Mouse (Mus musculus) lung, postnatal 14 days (tissue): Measurements from ENCODE around the gene Syt8.
"Not testable (repeated sequence)": the region's sequence is repeated elsewhere in the genome, so short reads cannot be mapped to it uniquely, and the experiment has no call there.

Experiments
- DNase-seq: peaks from one replicate; pipeline ENCODE4 v3.0.0; 2021

The Syt8 gene

GRCm38 (mm10) chr7:142434137-142434865 lies at the start of gene Syt8:
TSS of gene Syt8 (plus strand) at chr7:142434850.
- DNase-seq = peak; percentile 49

- DNase-seq = no peak
These were observed 48.8 kb upstream of the Syt8 start for GRCm38 (mm10) chr7:142385742-142386403.

DNA sequence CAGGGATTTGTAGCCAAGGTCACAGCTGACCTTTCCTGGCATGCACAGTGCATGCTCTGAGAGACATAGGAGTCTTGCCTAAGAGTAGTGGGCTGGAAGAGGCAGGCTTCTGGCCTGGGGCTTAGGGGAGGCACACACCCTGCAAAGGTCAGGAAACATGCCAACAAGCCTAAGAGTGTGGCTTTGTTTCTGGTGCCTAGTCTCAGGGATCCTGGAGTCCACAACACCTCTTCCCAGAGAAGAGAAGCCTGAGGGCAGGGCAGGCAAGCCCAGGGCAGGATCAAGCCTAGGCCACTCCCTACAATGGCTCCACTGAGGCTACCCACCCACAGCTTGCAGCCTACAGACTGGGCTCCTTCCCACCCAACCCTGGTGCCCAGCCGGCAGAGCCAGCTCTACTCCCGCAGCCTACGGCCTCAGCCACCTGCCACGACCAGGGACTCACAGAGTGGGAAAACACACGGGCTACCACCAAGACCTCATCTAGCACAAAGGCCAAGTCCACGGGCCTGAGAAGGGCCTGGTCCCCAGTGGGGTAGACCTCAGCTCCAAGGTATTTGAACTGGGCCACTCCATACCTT lies 47.9 kb upstream of the Syt8 start:
- DNase-seq = no peak

DNA sequence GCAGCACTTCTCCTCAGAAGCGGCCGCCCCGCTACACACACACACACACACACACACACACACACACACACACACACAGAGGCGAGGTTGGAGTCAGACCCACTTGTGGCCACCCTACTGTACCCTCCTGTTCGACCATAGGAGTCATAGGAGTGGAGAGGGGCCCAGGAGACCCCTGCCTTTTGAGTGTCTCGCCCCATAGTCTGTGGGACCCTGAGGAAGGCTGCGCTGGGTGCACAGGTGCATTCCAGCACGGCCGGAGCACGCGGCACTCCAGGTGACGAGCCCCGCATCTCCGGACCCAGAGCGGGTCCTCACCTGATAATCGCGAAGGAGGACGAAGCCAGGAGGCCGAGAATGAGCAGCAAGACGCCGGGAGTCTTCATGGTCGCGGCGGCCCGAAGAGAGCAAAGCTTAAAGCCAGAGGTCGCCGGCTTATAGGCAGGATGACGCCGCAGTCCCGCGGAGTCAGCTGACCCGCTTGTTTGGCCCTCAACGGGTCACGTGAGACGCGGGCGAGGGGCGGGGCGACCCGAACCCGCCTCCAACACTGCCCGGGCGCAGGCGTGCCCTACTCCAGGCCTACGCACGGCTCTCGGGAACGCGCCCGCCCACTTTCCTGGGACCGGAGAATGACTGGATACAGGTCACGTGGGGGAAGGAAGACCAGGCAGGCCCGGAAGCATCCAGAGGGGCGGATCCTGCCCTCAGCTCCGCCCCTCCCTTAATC lies 47.1 kb upstream of the Syt8 start, which contains the start of gene Ctsd:
Gene Ctsd (minus strand): TSS at position 620 of the 730 bp plus-strand sequence.
- DNase-seq = peak; percentile 98

- DNase-seq = no peak
These were observed 46.5 kb upstream of the Syt8 start for GRCm38 (mm10) chr7:142388198-142388597.

DNA sequence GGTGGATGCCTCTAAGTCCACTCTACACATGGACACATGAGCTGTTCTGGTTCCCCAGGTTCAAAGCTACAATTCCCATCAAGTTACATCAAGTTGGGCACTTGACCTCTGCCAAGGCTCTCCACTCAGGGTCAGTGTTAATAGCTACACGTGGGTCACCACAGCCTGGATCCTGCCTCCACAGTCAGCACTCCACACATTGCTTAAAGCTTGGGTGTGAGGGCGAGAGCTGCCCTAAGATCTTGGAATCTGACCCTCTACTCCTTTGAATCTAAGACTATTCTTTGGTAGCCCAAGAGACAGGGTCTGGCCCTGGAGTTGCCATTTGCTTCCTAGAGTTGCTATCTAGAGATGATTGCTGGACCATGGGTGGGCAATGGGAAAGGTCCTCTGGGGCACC lies 45.9 kb upstream of the Syt8 start:
- DNase-seq = no peak

DNA sequence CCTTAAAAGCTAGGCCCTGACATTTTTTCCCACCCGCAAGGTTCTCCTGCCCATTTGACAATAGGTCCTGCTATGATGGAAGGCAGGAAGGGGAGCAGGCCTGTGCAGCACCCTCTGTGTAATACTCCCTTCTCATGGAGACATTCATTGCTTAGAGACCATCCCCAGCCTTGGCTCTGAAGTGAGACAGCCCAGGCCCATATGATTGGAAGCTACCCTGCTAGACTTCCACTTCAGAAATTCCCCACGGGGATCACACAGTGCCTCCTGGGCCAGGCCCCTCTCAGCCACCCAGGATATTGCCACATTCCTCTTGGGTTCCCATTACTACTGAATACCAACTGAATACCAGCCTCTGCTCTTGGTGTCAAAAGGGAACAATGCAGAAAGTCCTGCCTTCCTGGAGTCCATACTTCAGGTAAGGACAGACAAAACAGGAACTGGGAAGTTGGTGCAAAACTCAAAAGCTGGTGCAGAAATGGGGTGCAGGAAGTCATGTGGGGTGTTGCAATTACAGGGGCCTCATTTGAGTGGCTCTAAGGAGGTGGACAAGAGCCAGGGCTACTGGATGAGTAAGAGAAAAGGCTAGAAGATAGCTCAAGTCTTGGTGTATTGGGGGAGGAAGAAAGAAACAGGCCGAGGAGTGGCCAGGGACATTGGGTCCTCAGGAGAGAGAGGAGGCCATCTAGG lies 44.5 kb upstream of the Syt8 start:
- DNase-seq = no peak

DNA sequence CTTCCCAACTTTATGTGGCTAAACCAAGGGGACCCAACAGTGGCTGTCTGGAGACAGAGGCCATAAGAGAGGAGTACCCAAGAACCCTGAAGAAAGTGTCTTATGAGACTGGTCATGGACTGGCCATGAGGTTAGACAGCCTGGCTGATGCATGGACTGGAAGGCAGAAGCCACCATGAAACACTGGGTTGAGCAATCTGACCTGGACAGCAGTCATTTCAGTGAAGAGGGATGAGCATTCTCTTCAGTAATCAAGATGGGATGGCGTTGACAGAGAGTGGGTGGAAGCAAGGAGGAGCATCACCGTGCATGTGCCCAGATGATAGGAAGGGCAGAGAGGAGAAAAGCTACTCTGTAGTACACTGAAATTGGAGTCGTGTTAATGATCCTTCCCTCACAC lies 43.5 kb upstream of the Syt8 start:
- DNase-seq = no peak

DNA sequence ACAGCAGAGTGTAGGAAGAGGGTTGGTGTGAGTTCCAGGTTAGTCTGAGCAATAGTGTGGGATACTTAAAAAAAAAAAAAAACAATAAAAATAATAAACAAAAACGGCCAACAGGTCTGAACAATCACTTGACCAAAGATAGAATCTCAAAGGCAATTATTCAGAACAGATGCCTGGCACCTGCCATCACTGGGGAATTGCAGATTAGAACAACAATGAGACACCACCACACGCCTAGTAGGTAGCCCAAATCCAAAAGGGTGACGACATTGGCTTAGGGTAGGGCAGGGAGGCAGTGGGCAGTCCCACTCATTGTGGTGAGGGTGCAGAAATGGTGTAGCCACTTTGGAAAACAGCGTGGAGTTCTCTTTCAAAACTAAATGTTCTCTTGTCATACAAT lies 43.0 kb upstream of the Syt8 start:
- no peak for DNase-seq

DNA sequence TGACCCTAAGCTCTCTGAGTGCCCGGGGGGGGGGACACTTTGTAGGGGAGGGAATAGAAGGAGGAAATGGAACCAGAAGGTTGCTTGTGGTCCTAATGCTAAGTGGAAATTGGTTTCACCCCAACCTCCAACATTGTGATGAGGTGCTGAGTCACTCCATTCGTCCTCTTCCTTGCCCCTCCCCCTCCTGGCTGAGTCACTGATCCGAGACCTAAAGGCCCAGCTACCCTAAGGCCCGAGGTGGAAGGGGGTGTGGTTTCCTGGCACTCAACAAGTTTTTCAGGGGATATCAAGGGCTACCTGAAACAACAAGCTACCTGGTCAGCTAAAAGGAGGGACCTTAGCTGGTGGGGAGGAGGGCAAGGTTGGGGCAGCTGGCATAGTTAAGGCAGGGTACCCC lies 41.5 kb upstream of the Syt8 start:
- peak; percentile 55 for DNase-seq

DNA sequence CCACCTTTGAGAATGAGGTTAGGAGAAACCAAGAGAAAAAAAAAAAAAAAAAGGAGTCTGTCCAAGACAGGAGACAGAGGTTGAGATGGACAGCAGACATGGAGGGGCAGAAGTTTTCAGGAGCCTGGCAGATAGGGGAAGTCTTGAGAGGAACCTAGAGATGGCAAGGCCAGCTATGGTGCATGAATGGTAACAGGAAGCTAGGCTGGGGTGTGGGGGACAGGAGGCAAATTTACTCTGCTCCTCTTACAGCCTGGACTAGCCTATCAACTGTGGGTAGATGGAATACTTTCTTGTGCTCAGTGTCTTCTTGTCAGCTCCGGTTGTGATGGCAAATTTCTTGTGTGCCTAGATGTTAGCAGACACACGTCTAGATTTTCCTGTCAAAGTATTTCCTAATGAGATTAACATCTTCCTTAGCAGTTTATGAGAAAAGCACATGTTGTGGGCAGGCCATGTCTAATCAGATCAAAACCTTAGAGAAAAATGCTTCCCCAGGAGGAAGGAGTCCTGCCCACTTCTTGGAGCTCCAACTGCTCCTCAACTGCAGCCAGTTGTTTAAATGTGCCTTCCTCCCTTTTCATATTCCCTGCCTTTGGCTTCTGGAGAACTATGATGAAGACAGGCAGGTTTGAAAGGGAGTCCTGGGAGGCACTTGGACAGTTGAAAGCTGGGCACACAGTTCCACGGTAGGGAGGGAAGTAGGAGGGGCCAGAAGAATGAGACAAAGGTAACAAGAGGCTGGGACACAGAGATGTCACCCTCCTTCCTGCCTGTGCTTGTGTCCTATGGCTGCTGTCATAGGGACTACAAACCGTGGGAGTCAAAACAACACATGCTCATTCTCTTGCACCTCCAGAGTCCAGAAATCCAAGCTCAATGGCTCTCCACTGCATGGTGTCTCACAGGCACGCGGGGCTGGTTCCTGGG lies 40.1 kb upstream of the Syt8 start:
- no peak for DNase-seq

DNA sequence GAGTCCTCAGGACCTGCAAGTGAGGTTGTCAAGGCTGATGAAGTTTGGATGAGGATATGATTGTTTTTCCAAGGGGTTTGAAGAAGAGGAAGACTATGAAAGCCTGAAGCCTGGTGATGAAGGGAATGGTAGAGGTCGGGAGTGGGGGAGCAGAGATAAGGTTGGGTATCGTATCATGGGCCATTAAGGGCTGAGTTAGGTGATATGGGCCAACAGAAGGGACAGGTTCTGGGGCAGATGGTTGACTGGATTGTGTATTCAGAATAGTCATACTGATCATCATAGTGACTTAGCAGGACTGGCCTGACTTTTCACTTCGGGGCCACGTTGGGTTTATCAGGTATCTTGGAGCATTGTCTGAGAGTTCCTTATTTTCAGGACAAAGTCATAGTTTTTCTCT lies 39.2 kb upstream of the Syt8 start:
- DNase-seq = no peak

GRCm38 (mm10) chr7:142396611-142397010 lies 38.0 kb upstream of the Syt8 start:
- no peak for DNase-seq

GRCm38 (mm10) chr7:142398052-142398451 lies 36.6 kb upstream of the Syt8 start:
- no peak for DNase-seq

- DNase-seq = no peak
These were observed 35.4 kb upstream of the Syt8 start for GRCm38 (mm10) chr7:142399250-142399649.

- no peak for DNase-seq
These were observed 34.4 kb upstream of the Syt8 start for GRCm38 (mm10) chr7:142400112-142400749.

- no peak for DNase-seq
These were observed 33.9 kb upstream of the Syt8 start for GRCm38 (mm10) chr7:142400750-142401142.

DNA sequence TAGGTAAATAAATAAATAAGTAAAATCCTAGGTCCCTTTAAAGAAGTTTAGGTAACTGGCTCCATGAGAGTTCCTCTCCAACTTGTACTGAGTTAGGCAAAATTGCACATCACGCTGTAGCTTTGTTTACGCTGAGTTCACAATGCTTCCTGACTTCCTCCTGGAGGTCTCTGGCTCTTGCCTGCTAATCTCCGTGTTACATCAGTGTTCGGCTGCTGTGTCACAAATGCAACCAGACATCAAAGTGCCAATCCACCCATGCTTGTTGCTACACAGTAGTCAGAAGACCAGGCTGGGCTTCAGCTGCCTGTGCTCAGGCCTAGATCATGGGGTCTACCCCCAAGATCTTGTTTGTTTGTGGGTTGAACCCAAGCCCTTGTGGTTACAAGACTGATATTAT lies 31.1 kb upstream of the Syt8 start:
- DNase-seq = no peak

GRCm38 (mm10) chr7:142405134-142405533 lies 29.5 kb upstream of the Syt8 start:
- DNase-seq = not testable (repeated sequence)

DNA sequence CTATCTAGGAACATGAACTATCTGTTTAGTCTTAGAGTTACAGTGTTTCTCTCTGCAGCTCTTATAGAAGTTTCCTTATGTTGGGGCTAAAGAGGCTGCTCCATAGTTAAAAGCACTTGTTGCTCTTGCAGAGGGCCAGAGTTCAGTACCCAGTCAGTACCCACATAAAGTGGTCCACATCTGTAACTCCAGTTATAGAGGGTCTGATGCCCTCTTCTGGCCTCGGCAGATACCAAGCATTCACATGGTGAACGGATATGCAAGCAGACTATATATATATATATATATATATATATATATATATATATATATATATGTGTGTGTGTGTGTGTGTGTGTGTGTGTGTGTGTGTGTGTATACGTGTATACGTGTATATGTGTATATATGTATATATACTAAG lies 26.7 kb upstream of the Syt8 start:
- no peak for DNase-seq

DNA sequence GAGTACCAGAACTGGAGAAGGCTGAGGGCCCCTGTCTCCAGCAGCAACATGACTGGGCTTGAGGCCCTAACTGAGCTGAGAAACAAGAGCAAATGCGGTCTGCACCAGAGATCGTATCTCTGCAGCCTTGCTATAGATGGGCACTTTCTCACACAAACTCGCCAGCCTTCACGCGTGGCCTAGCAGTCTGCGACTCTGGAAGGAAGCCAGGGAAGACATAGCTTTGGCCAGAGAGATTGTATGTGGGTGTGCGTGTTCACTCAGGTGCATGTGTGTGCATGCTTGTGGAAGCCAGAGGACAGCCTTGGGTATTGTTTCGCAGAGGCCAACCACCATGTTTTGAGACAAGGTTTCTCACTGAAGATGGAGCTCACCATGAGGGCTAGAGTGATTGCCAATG lies 26.0 kb upstream of the Syt8 start:
- no peak for DNase-seq
